Mouse (Mus musculus) ES-E14 (cell line): Measurements from ENCODE around the gene Syngr2. TPM values are rescaled to one million over a fixed set of nuclear protein-coding genes. Genes with fewer than 3 reads are reported as not detected.

Source experiments
- DNase-seq: peaks from one replicate; pipeline ENCODE4 v3.0.0-alpha.2; 2013; ENCODE audit warnings: low read depth, low spot score
- H3K27ac ChIP-seq: 2 replicates; pipeline ENCODE4 v1.5.1; 2012; ENCODE audit warnings: low read depth, mild to moderate bottlenecking, low read length, moderate library complexity, mixed read lengths; ENCODE audit not compliant: poor library complexity, insufficient read depth, severe bottlenecking
- H3K36me3 ChIP-seq: 2 replicates; pipeline ENCODE4 v1.6.1; 2012; ENCODE audit warnings: mild to moderate bottlenecking, low read length, moderate library complexity, mixed read lengths; ENCODE audit not compliant: control insufficient read depth, poor library complexity, insufficient read depth, severe bottlenecking
- H3K4me1 ChIP-seq, 2 experiments: fragments of 150-350 bp in 1 of 2; sonication (generic) in 1 of 2; 2 replicates each; pipeline ENCODE4 v1.6.1; 2012; ENCODE audit warnings: low read length in 2 of 2, mild to moderate bottlenecking in 1 of 2, mixed read lengths in 1 of 2; ENCODE audit not compliant: control insufficient read depth in 2 of 2, insufficient read depth in 2 of 2, poor library complexity in 1 of 2
- H3K4me3 ChIP-seq, 2 experiments: fragments of 150-350 bp in 1 of 2; sonication (generic) in 1 of 2; 2 replicates each; pipeline ENCODE4 v1.5.1; 2012; ENCODE audit warnings: low read length in 2 of 2, low read depth in 1 of 2, mild to moderate bottlenecking in 1 of 2, mixed read lengths in 1 of 2; ENCODE audit not compliant: insufficient read depth in 1 of 2, poor library complexity in 1 of 2, severe bottlenecking in 1 of 2
- H3K9ac ChIP-seq: 2 replicates; pipeline ENCODE4 v1.6.1; 2012; ENCODE audit warnings: low read depth, mild to moderate bottlenecking, low read length, mixed read lengths; ENCODE audit not compliant: poor library complexity, insufficient read depth, severe bottlenecking
- H3K9me3 ChIP-seq: fragments of 150-350 bp; sonication (generic); 2 replicates; pipeline ENCODE4 v1.6.1; 2012; ENCODE audit warnings: low read depth, mild to moderate bottlenecking, low read length; ENCODE audit not compliant: control insufficient read depth, insufficient read depth
- CHD2 ChIP-seq: IDR thresholded peaks from 2 replicates; pipeline ENCODE4 v1.6.1; 2014; ENCODE audit warnings: mild to moderate bottlenecking, low read depth, low read length, inconsistent platforms
- HCFC1 ChIP-seq: IDR thresholded peaks from 2 replicates; pipeline ENCODE4 v1.6.1; 2012; ENCODE audit warnings: low read length, inconsistent platforms, borderline replicate concordance; ENCODE audit not compliant: insufficient read depth
- MAFK ChIP-seq: IDR thresholded peaks from 2 replicates; pipeline ENCODE4 v1.6.1; 2014; ENCODE audit warnings: mild to moderate bottlenecking, low read depth, low read length, inconsistent platforms; ENCODE audit not compliant: insufficient read depth
- ZC3H11A ChIP-seq: IDR thresholded peaks from 2 replicates; pipeline ENCODE4 v1.6.1; 2012; ENCODE audit warnings: low read depth, mild to moderate bottlenecking, inconsistent platforms, low read length, borderline replicate concordance
- ZNF384 ChIP-seq: IDR thresholded peaks from 2 replicates; pipeline ENCODE4 v1.6.1; 2012; ENCODE audit warnings: low read depth, low read length, inconsistent platforms
- in situ Hi-C, 2 experiments: fragments of 600-800 bp; cut with MboI; formaldehyde crosslinking; loops; one replicate each; pipeline ENCODE4 v1.15.1; 2025; ENCODE audit warnings: low sequenced_read_pairs in 2 of 2, inconsistent platforms in 1 of 2; ENCODE audit not compliant: unreplicated experiment in 2 of 2
- total RNA-seq: library from RNA; depleted of rRNA; stranded (reverse); fragments of 300-350 nt; gene quantifications from 2 replicates; pipeline ENCODE4 v1.2.3, GENCODE M21; 2012

The Syngr2 gene
- total RNA-seq, 1 experiment = 69.6 TPM

DNA sequence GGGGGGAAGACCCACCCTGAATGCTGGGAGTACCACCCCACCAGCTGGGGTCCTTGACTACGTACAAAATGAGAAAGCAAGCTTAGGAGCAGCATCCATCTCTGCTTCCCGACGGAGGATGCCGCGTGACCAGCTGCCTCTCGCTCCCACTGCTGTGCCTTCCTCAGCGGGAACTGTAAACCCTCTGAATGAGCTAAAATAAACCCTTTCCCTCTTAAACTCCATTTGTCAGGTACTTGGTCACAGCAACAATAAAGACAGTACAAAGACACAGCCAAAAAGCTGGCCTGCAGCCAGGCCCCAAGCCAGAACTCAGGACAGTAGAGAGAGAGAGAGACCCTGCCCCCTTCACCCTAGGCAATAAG lies 39.8 kb upstream of the Syngr2 start:
- Histone ChIP-seq H3K9me3 (no peaks in the 10 kb centered on the region), H3K4me3 (no peak overlapping the region), H3K36me3 (peaks cover 34% of the 10 kb centered on the region; the same call in 1 of the 2 replicates), H3K4me1 (peaks cover 2 to 20% of the 10 kb centered on the region in 2 experiments; a peak in 3 of 4 replicates), H3K9ac (no peak overlapping the region), H3K27ac (no peak overlapping the region)
- in situ Hi-C loops = no loop called here
- TF ChIP-seq CHD2 (no peak), ZNF384 (no peak), HCFC1 (no peak), ZC3H11A (no peak), MAFK (no peak)
- no peak for DNase-seq

DNA sequence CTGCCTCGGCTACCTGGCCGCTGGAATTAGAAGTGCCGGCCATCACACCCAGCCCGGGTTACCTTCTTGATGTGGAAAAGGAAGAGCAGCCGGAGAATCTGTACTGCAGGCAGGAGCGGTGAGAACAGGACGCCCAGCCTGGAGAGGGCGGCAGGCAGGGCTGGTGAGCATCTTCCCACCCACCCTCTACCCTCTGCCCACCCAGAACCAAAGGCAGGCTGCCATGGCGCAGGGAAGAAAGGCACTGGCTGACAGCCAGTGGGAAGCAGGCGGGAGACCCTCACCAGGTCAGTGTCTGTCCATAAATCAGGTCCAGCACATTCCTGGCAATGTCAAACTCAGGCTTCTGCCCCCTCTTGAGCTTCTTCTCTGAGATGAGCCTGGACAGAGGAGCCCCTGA lies 39.1 kb upstream of the Syngr2 start:
- no peak for DNase-seq
- Histone ChIP-seq H3K27ac (no peak overlapping the region), H3K9ac (no peak overlapping the region), H3K4me1 (peaks cover 2 to 13% of the 10 kb centered on the region in 2 experiments; a peak in 3 of 4 replicates), H3K36me3 (peaks cover 34% of the 10 kb centered on the region), H3K9me3 (no peaks in the 10 kb centered on the region), H3K4me3 (no peak overlapping the region)
- TF ChIP-seq CHD2 (no peak), MAFK (no peak), HCFC1 (no peak)
- in situ Hi-C loops = no loop called here

GRCm38 (mm10) chr11:117772352-117772751 lies 37.1 kb upstream of the Syngr2 start:
- peaks cover 32% of the 10 kb centered on the region for H3K36me3 ChIP-seq
- no peak for DNase-seq
- TF ChIP-seq MAFK (no peak), HCFC1 (no peak), ZNF384 (no peak), CHD2 (no peak), ZC3H11A (no peak)
- in situ Hi-C loops = no loop called here
- peaks cover 2 to 9% of the 10 kb centered on the region in 2 experiments; a peak in 2 of 4 replicates for H3K4me1 ChIP-seq
- no peaks in the 10 kb centered on the region for H3K9me3 ChIP-seq
- no peak overlapping the region for H3K27ac ChIP-seq
- H3K9ac ChIP-seq = no peak overlapping the region
- H3K4me3 ChIP-seq = no peak overlapping the region

- peaks cover 0 to 10% of the 10 kb centered on the region in 2 experiments; a peak in 2 of 4 replicates for H3K4me1 ChIP-seq
- TF ChIP-seq ZNF384 = no peak
- no peak for TF ChIP-seq HCFC1
- TF ChIP-seq CHD2 = no peak
- no peak for TF ChIP-seq MAFK
- no peak for TF ChIP-seq ZC3H11A
- no peak overlapping the region for H3K9ac ChIP-seq
- H3K4me3 ChIP-seq = no peak overlapping the region
- H3K36me3 ChIP-seq = peaks cover 36% of the 10 kb centered on the region
- no peak for DNase-seq
- no peaks in the 10 kb centered on the region for H3K9me3 ChIP-seq
- in situ Hi-C loops = no loop called here
- no peak overlapping the region for H3K27ac ChIP-seq
These were observed 34.5 kb upstream of the Syngr2 start for GRCm38 (mm10) chr11:117774925-117775324.

- H3K9me3 ChIP-seq = no peaks in the 10 kb centered on the region
- H3K27ac ChIP-seq = no peak overlapping the region
- in situ Hi-C loops = no loop called here
- TF ChIP-seq MAFK = no peak
- TF ChIP-seq ZNF384 = no peak
- no peak for TF ChIP-seq CHD2
- no peak for TF ChIP-seq ZC3H11A
- no peak for TF ChIP-seq HCFC1
- H3K9ac ChIP-seq = no peak overlapping the region
- DNase-seq = no peak
- no peak overlapping the region for H3K4me3 ChIP-seq
- peaks cover 0 to 8% of the 10 kb centered on the region in 2 experiments; a peak in 2 of 4 replicates for H3K4me1 ChIP-seq
- H3K36me3 ChIP-seq = peaks cover 36% of the 10 kb centered on the region
These were observed 33.9 kb upstream of the Syngr2 start for GRCm38 (mm10) chr11:117775540-117775939.
